Mouse (Mus musculus): ENCODE measurements around the gene Prss28. TPM values are rescaled to one million over a fixed set of nuclear protein-coding genes. Genes with fewer than 3 reads are reported as not detected.

Gene Prss28
- polyA plus RNA-seq, 1 experiment = 0.13 TPM

DNA sequence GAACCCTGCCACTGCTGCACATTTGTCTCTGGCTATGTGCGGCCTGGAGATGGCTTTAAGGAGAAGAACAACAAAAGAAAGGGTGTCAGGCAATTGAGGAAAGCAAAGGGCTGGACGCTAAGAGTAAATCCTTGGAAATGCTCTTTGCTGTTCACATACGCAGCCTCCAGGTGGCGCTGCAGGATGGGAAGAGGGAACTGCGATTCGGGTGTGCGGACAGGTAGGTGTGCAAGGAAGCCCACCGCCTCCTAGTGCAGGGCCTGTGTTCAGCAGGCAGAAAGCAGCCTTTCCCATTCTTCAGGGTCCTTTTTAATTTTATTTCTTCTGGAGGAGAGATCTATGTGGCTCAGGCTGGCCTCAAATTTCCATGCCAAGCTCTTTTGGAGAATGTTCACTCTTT lies 25.5 kb downstream of the Prss28 start:
- WGBS = 5% methylated on average over 8 of the region's 8 CpGs
- Histone ChIP-seq H3K4me3 (ENCODE audit: control insufficient read depth, insufficient read depth, low read length) (no peak overlapping the region), H3K4me1 (replicated peaks; ENCODE audit: control insufficient read depth, insufficient read depth, low read length) (no peaks in the 10 kb centered on the region), H3K27ac (ENCODE audit: control insufficient read depth, insufficient read depth, low read length) (no peak overlapping the region), H3K36me3 (ENCODE audit: control insufficient read depth, insufficient read depth, low read length) (no peaks in the 10 kb centered on the region), H3K27me3 (ENCODE audit: control insufficient read depth, insufficient read depth, low read length) (no peaks in the 10 kb centered on the region)
- TF ChIP-seq POLR2A (IDR thresholded peaks at IDR 0.05; ENCODE audit: control insufficient read depth, extremely low read depth, insufficient read depth, low read length, poor library complexity) (no peak), CTCF (IDR thresholded peaks at IDR 0.05; ENCODE audit: borderline replicate concordance, control insufficient read depth, extremely low read depth, insufficient read depth, low read length, poor library complexity) (peak; percentile 72; the same call in 1 of the 2 replicates)
- peak; percentile 55 for DNase-seq

GRCm38 (mm10) chr17:25338218-25338617 lies 29.8 kb downstream of the Prss28 start:
- WGBS = 88% methylated on average over 4 of the region's 4 CpGs
- H3K36me3 ChIP-seq (ENCODE audit: control insufficient read depth, insufficient read depth, low read length) = no peaks in the 10 kb centered on the region
- no peak for TF ChIP-seq POLR2A (IDR thresholded peaks at IDR 0.05; ENCODE audit: control insufficient read depth, extremely low read depth, insufficient read depth, low read length, poor library complexity)
- no peak for TF ChIP-seq CTCF (IDR thresholded peaks at IDR 0.05; ENCODE audit: borderline replicate concordance, control insufficient read depth, extremely low read depth, insufficient read depth, low read length, poor library complexity)
- no peak overlapping the region for H3K4me3 ChIP-seq (ENCODE audit: control insufficient read depth, insufficient read depth, low read length)
- no peaks in the 10 kb centered on the region for H3K4me1 ChIP-seq (replicated peaks; ENCODE audit: control insufficient read depth, insufficient read depth, low read length)
- DNase-seq = no peak
- no peak overlapping the region for H3K27ac ChIP-seq (ENCODE audit: control insufficient read depth, insufficient read depth, low read length)
- H3K27me3 ChIP-seq (ENCODE audit: control insufficient read depth, insufficient read depth, low read length) = no peaks in the 10 kb centered on the region

DNA sequence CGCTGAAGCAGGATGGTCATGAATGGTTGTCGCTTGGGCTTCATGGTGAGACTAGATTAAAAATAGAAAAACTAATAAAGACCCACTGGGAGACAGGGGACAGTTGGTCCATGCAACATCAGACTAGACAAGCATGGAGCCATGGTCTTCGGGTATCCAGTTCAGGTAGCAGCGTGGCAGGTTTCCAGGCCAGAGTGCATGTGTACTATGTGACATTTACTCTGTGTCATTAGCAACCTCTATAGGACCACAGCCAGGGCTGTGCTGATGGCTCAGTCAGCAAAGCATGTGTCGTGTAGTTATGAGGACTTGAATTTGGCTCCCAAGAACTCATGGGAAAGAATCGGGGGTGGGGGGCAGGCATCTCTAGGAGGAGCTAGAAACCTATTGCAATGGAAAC lies 31.6 kb downstream of the Prss28 start:
- Histone ChIP-seq H3K4me1 (replicated peaks; ENCODE audit: control insufficient read depth, insufficient read depth, low read length) (no peaks in the 10 kb centered on the region), H3K27me3 (ENCODE audit: control insufficient read depth, insufficient read depth, low read length) (no peaks in the 10 kb centered on the region), H3K4me3 (ENCODE audit: control insufficient read depth, insufficient read depth, low read length) (no peak overlapping the region), H3K27ac (ENCODE audit: control insufficient read depth, insufficient read depth, low read length) (no peak overlapping the region), H3K36me3 (ENCODE audit: control insufficient read depth, insufficient read depth, low read length) (no peaks in the 10 kb centered on the region)
- 91% methylated on average over 6 of the region's 6 CpGs for WGBS
- TF ChIP-seq POLR2A (IDR thresholded peaks at IDR 0.05; ENCODE audit: control insufficient read depth, extremely low read depth, insufficient read depth, low read length, poor library complexity) (no peak), CTCF (IDR thresholded peaks at IDR 0.05; ENCODE audit: borderline replicate concordance, control insufficient read depth, extremely low read depth, insufficient read depth, low read length, poor library complexity) (no peak)
- DNase-seq = no peak

DNA sequence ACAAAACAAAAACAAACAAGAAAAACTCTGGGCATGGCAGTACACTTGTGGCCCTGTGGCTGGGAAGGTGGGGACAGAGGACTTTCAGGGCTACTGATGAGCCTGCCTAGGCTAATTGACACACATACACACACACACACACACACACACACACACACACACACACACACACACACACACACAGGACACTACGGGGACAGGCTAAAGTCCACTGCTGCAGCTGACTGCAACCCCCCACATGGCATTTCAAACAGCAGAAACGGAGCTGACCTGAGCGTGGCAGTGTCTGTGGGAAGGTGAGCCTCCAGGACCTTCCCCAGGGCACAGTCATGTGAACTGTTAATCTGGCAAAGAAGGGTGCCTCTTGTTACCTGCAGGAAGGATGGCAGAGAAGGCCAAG lies 33.0 kb downstream of the Prss28 start:
- no peaks in the 10 kb centered on the region for H3K4me1 ChIP-seq (replicated peaks; ENCODE audit: control insufficient read depth, insufficient read depth, low read length)
- WGBS = 63% methylated on average over 3 of the region's 3 CpGs
- H3K4me3 ChIP-seq (ENCODE audit: control insufficient read depth, insufficient read depth, low read length) = no peak overlapping the region
- no peaks in the 10 kb centered on the region for H3K36me3 ChIP-seq (ENCODE audit: control insufficient read depth, insufficient read depth, low read length)
- H3K27me3 ChIP-seq (ENCODE audit: control insufficient read depth, insufficient read depth, low read length) = no peaks in the 10 kb centered on the region
- no peak for DNase-seq
- H3K27ac ChIP-seq (ENCODE audit: control insufficient read depth, insufficient read depth, low read length) = no peak overlapping the region
- TF ChIP-seq POLR2A (IDR thresholded peaks at IDR 0.05; ENCODE audit: control insufficient read depth, extremely low read depth, insufficient read depth, low read length, poor library complexity) (no peak), CTCF (IDR thresholded peaks at IDR 0.05; ENCODE audit: borderline replicate concordance, control insufficient read depth, extremely low read depth, insufficient read depth, low read length, poor library complexity) (no peak)

GRCm38 (mm10) chr17:25345462-25345861 lies 37.0 kb downstream of the Prss28 start, which contains the start of gene Tpsab1:
Gene Tpsab1, minus strand, starts transcription at chr17:25345562.
- Histone ChIP-seq H3K4me1 (replicated peaks; ENCODE audit: control insufficient read depth, insufficient read depth, low read length) (no peaks in the 10 kb centered on the region), H3K4me3 (ENCODE audit: control insufficient read depth, insufficient read depth, low read length) (no peak within 1 kb of the TSS), H3K27ac (ENCODE audit: control insufficient read depth, insufficient read depth, low read length) (no peak within 1 kb of the TSS), H3K36me3 (ENCODE audit: control insufficient read depth, insufficient read depth, low read length) (no peaks in the 10 kb centered on the region), H3K27me3 (ENCODE audit: control insufficient read depth, insufficient read depth, low read length) (no peaks in the 10 kb centered on the region)
- no peak for DNase-seq
- 80% methylated on average over 4 of the region's 4 CpGs for WGBS
- TF ChIP-seq POLR2A (IDR thresholded peaks at IDR 0.05; ENCODE audit: control insufficient read depth, extremely low read depth, insufficient read depth, low read length, poor library complexity) = no peak
- TF ChIP-seq CTCF (IDR thresholded peaks at IDR 0.05; ENCODE audit: borderline replicate concordance, control insufficient read depth, extremely low read depth, insufficient read depth, low read length, poor library complexity) = no peak

GRCm38 (mm10) chr17:25361291-25361690 lies 52.8 kb downstream of the Prss28 start:
- Histone ChIP-seq H3K4me1 (replicated peaks; ENCODE audit: control insufficient read depth, insufficient read depth, low read length) (no peaks in the 10 kb centered on the region), H3K4me3 (ENCODE audit: control insufficient read depth, insufficient read depth, low read length) (no peak overlapping the region), H3K36me3 (ENCODE audit: control insufficient read depth, insufficient read depth, low read length) (no peaks in the 10 kb centered on the region), H3K27me3 (ENCODE audit: control insufficient read depth, insufficient read depth, low read length) (no peaks in the 10 kb centered on the region), H3K27ac (ENCODE audit: control insufficient read depth, insufficient read depth, low read length) (no peak overlapping the region)
- no peak for TF ChIP-seq CTCF (IDR thresholded peaks at IDR 0.05; ENCODE audit: borderline replicate concordance, control insufficient read depth, extremely low read depth, insufficient read depth, low read length, poor library complexity)
- 65% methylated on average over 2 of the region's 2 CpGs for WGBS
- DNase-seq = no peak

Other genes starting within 250 kb of the Prss28 start
- gene Tmem204, start 225.1 kb upstream of the Prss28 start, polyA plus RNA-seq (2012; rRNA removed) = 7.2 and 11.3 TPM in 2 replicates
- 26.4 and 28.1 TPM in 2 replicates for gene Telo2, start 192.7 kb upstream of the Prss28 start, polyA plus RNA-seq (2012; rRNA removed)
- not detected in 2 replicates for gene Ptx4, start 187.9 kb upstream of the Prss28 start, polyA plus RNA-seq (2012; rRNA removed)
- 43.4 and 45.9 TPM in 2 replicates for gene Clcn7, start 175.3 kb upstream of the Prss28 start, polyA plus RNA-seq (2012; rRNA removed)
- 0.05 and 0.09 TPM in 2 replicates for gene Ccdc154, start 146.2 kb upstream of the Prss28 start, polyA plus RNA-seq (2012; rRNA removed)
- gene Gm38655, start 133.2 kb upstream of the Prss28 start, polyA plus RNA-seq (2012; rRNA removed) = 0.11 TPM in 1 of 2 replicates, not detected in the other
- gene BC003965, start 124.1 kb upstream of the Prss28 start, polyA plus RNA-seq (2012; rRNA removed) = 17.8 and 18.8 TPM in 2 replicates
- gene Unkl, start 120.2 kb upstream of the Prss28 start, polyA plus RNA-seq (2012; rRNA removed) = 60.1 and 64.6 TPM in 2 replicates
- 39.8 and 47.7 TPM in 2 replicates for gene Gnptg, start 68.5 kb upstream of the Prss28 start, polyA plus RNA-seq (2012; rRNA removed)
- gene Tsr3, start 68.5 kb upstream of the Prss28 start, polyA plus RNA-seq (2012; rRNA removed) = 38.0 and 40.9 TPM in 2 replicates
- 56.5 and 60.9 TPM in 2 replicates for gene Baiap3, start 52.3 kb upstream of the Prss28 start, polyA plus RNA-seq (2012; rRNA removed)
- gene Ube2i, start 34.0 kb upstream of the Prss28 start, polyA plus RNA-seq (2012; rRNA removed) = 304 and 316 TPM in 2 replicates
- gene Prss34, start 10.3 kb upstream of the Prss28 start, polyA plus RNA-seq (2012; rRNA removed) = 1.2 and 1.3 TPM in 2 replicates
- gene Prss29, start 10.0 kb downstream of the Prss28 start, polyA plus RNA-seq (2012; rRNA removed) = 2.3 and 2.7 TPM in 2 replicates
- gene Tpsab1, start 36.9 kb downstream of the Prss28 start, polyA plus RNA-seq (2012; rRNA removed) = 0.44 and 0.61 TPM in 2 replicates
- 4.7 and 7.6 TPM in 2 replicates for gene Tpsb2, start 57.7 kb downstream of the Prss28 start, polyA plus RNA-seq (2012; rRNA removed)
- 0.80 and 1.8 TPM in 2 replicates for gene Tpsg1, start 60.6 kb downstream of the Prss28 start, polyA plus RNA-seq (2012; rRNA removed)
- 1.5 and 4.3 TPM in 2 replicates for gene Cacna1h, start 125.1 kb downstream of the Prss28 start, polyA plus RNA-seq (2012; rRNA removed)
- gene Tekt4, start 146.0 kb downstream of the Prss28 start, polyA plus RNA-seq (2012; rRNA removed) = 0.19 and 0.42 TPM in 2 replicates
- gene Sstr5, start 188.6 kb downstream of the Prss28 start, polyA plus RNA-seq (2012; rRNA removed) = not detected in 2 replicates